Comparison of ENCODE assay signal across 16 mouse cellular contexts in genomic region chr3:53284023-53284422, GRCm38 (mm10).
"Had no signal": no experiment of that assay in that cellular context is flagged by ENCODE, and none has a peak within 500 bp of the region (broad histone marks: within the 10 kb centered on the region; RNA-seq: fewer than 3 reads in every experiment).

No protein-coding gene starts in this region.

- H3K9ac ChIP-seq: intestine, embryonic 15.5 days; liver, embryonic 13.5 days; neural tube, embryonic 12.5 days; neural tube, embryonic 15.5 days had no signal

- H3K27ac ChIP-seq: intestine, embryonic 15.5 days; layer of hippocampus, adult 2 months; liver, embryonic 13.5 days; neural tube, embryonic 12.5 days; neural tube, embryonic 15.5 days; stomach, postnatal 0 days had no signal

- H3K4me2 ChIP-seq: intestine, embryonic 15.5 days; liver, embryonic 13.5 days; midbrain, embryonic 11.5 days; neural tube, embryonic 12.5 days; neural tube, embryonic 15.5 days had no signal

- H3K9me3 ChIP-seq: intestine, embryonic 15.5 days; liver, embryonic 13.5 days; neural tube, embryonic 12.5 days; neural tube, embryonic 15.5 days had no signal

- H3K4me3 ChIP-seq: intestine, embryonic 15.5 days; layer of hippocampus, adult 2 months; liver, embryonic 13.5 days; neural tube, embryonic 12.5 days; neural tube, embryonic 15.5 days had no signal

- ATAC-seq: intestine, embryonic 15.5 days had no signal

- H3K27me3 ChIP-seq: intestine, embryonic 15.5 days; liver, embryonic 13.5 days; neural tube, embryonic 12.5 days; neural tube, embryonic 15.5 days had no signal

- H3K4me1 ChIP-seq: liver, embryonic 13.5 days; neural tube, embryonic 12.5 days had no signal

- H3K36me3 ChIP-seq: intestine, embryonic 15.5 days; liver, embryonic 13.5 days; neural tube, embryonic 12.5 days; neural tube, embryonic 15.5 days had no signal

- DNase-seq: layer of hippocampus, adult 9-11 months; liver, embryonic 13.5 days; lung, adult 2 months; midbrain, embryonic 14.5 days; right cerebral cortex, adult 18-20 months; right cerebral cortex, postnatal 14 days; right cerebral cortex, postnatal 4 days; thymus, adult 2 months; thymus, postnatal 14 days; thymus, postnatal 4 days had no signal
